Mouse (Mus musculus) embryonic facial prominence, embryonic 14.5 days (tissue): ENCODE measurements around the gene B4galnt1. TPM values are rescaled to one million over a fixed set of nuclear protein-coding genes. Genes with fewer than 3 reads are reported as not detected.
"Not testable (repeated sequence)": the region's sequence is repeated elsewhere in the genome, so short reads cannot be mapped to it uniquely, and the experiment has no call there.

Experiments
- ATAC-seq: fragments of 200-750 bp; cut with Nextera tagmentation; 2 replicates; pipeline ENCODE4 v1.8.0; 2017; ENCODE audit warnings: low read depth, moderate number of reproducible peaks, moderate TSS enrichment
- DNase-seq: peaks from one replicate; pipeline ENCODE4 v3.0.0-alpha.2; 2015; ENCODE audit warnings: low spot score
- H3K27ac ChIP-seq: fragments of 300-500 bp; sonication (generic); replicated peaks from 2 replicates; pipeline ENCODE4 v1.5.1; 2014; ENCODE audit warnings: low read depth, mild to moderate bottlenecking, low read length, moderate library complexity
- H3K27me3 ChIP-seq: fragments of 300-500 bp; sonication (generic); replicated peaks from 2 replicates; pipeline ENCODE4 v1.6.1; 2014; ENCODE audit warnings: low read length; ENCODE audit not compliant: control insufficient read depth, insufficient read depth
- H3K36me3 ChIP-seq: fragments of 300-500 bp; sonication (generic); 2 replicates; pipeline ENCODE4 v1.6.1; 2014; ENCODE audit warnings: low read length, mixed read lengths; ENCODE audit not compliant: control insufficient read depth, insufficient read depth
- H3K4me1 ChIP-seq: fragments of 300-500 bp; sonication (generic); 2 replicates; pipeline ENCODE4 v1.6.1; 2014; ENCODE audit warnings: antibody characterized with exemption, low read length; ENCODE audit not compliant: control insufficient read depth, insufficient read depth
- H3K4me2 ChIP-seq: fragments of 300-500 bp; sonication (generic); 2 replicates; pipeline ENCODE4 v1.6.1; 2014; ENCODE audit warnings: low read depth, mild to moderate bottlenecking, low read length, moderate library complexity, mixed read lengths
- H3K4me3 ChIP-seq: fragments of 300-500 bp; sonication (generic); 2 replicates; pipeline ENCODE4 v1.5.1; 2014; ENCODE audit warnings: low read depth, mild to moderate bottlenecking, low read length
- H3K9ac ChIP-seq: fragments of 300-500 bp; sonication (generic); 2 replicates; pipeline ENCODE4 v1.6.1; 2014; ENCODE audit warnings: low read depth, mild to moderate bottlenecking, low read length, moderate library complexity, mixed read lengths
- H3K9me3 ChIP-seq: fragments of 300-500 bp; sonication (generic); 2 replicates; pipeline ENCODE4 v1.6.1; 2016; ENCODE audit warnings: low read length; ENCODE audit not compliant: control insufficient read depth
- WGBS: fragments of 180-500 bp; shearing (Covaris S2); extraction: QIAGEN DNeasy Blood & Tissue Kit; methylation state at CpG from one replicate; pipeline ENCODE4 v1.1.7; 2014; 5-methylcytosine and 5-hydroxymethylcytosine counted together
- polyA plus RNA-seq: library from polyadenylated mRNA; unstranded; fragments of >200 nt; fragmentation: Nextera tagmentation; extraction: Ambion mirVana; gene quantifications from 2 replicates; pipeline ENCODE4 v1.2.1, GENCODE M21; 2014

The B4galnt1 gene
- polyA plus RNA-seq, 1 experiment from 2014 or later: 9.8 TPM

- Histone ChIP-seq H3K4me1 (peaks cover 8% of the 10 kb centered on the region; the same call in 1 of the 2 replicates), H3K36me3 (no peaks in the 10 kb centered on the region), H3K9me3 (no peaks in the 10 kb centered on the region), H3K9ac (no peak overlapping the region), H3K4me2 (no peak overlapping the region), H3K27me3 (no peaks in the 10 kb centered on the region), H3K27ac (no peak overlapping the region), H3K4me3 (no peak overlapping the region)
- WGBS: 75% methylated on average over 9 of the region's 9 CpGs
- peak; percentile 54 for DNase-seq
- no peak for ATAC-seq
Observed at GRCm38 (mm10) chr10:127125210-127126001, 39.6 kb upstream of the B4galnt1 start.

- no peak overlapping the region for H3K4me3 ChIP-seq
- H3K9me3 ChIP-seq: no peaks in the 10 kb centered on the region
- H3K4me2 ChIP-seq: no peak overlapping the region
- peaks cover 8% of the 10 kb centered on the region; the same call in 1 of the 2 replicates for H3K4me1 ChIP-seq
- ATAC-seq (no peak), DNase-seq (no peak)
- 83% methylated on average over 5 of the region's 5 CpGs for WGBS
- H3K27ac ChIP-seq: no peak overlapping the region
- no peaks in the 10 kb centered on the region for H3K36me3 ChIP-seq
- H3K27me3 ChIP-seq: no peaks in the 10 kb centered on the region
- H3K9ac ChIP-seq: no peak overlapping the region
Observed at GRCm38 (mm10) chr10:127126579-127126978, 38.4 kb upstream of the B4galnt1 start.

GRCm38 (mm10) chr10:127127711-127128279, 37.2 kb upstream of the B4galnt1 start:
- Histone ChIP-seq H3K4me3 (no peak overlapping the region), H3K4me1 (peaks cover 5% of the 10 kb centered on the region; the same call in 1 of the 2 replicates), H3K9ac (no peak overlapping the region), H3K27ac (no peak overlapping the region), H3K9me3 (no peaks in the 10 kb centered on the region), H3K4me2 (no peak overlapping the region), H3K36me3 (no peaks in the 10 kb centered on the region), H3K27me3 (no peaks in the 10 kb centered on the region)
- DNase-seq (no peak), ATAC-seq (no peak)
- WGBS: 57% methylated on average over 7 of the region's 7 CpGs

- H3K4me2 ChIP-seq: no peak overlapping the region
- no peaks in the 10 kb centered on the region for H3K27me3 ChIP-seq
- no peak overlapping the region for H3K9ac ChIP-seq
- H3K27ac ChIP-seq: no peak overlapping the region
- H3K36me3 ChIP-seq: no peaks in the 10 kb centered on the region
- H3K9me3 ChIP-seq: no peaks in the 10 kb centered on the region
- 68% methylated on average over 4 of the region's 4 CpGs for WGBS
- ATAC-seq: no peak
- H3K4me3 ChIP-seq: no peak overlapping the region
- peak; percentile 63 for DNase-seq
- no peaks in the 10 kb centered on the region for H3K4me1 ChIP-seq
Observed at GRCm38 (mm10) chr10:127129431-127129830, 35.6 kb upstream of the B4galnt1 start.

GRCm38 (mm10) chr10:127132469-127132868, 32.6 kb upstream of the B4galnt1 start:
- no peak overlapping the region for H3K4me3 ChIP-seq
- WGBS: 66% methylated on average over 5 of the region's 5 CpGs
- H3K36me3 ChIP-seq: no peaks in the 10 kb centered on the region
- DNase-seq: no peak
- H3K4me1 ChIP-seq: no peaks in the 10 kb centered on the region
- ATAC-seq: no peak
- H3K9ac ChIP-seq: no peak overlapping the region
- H3K4me2 ChIP-seq: no peak overlapping the region
- H3K27ac ChIP-seq: no peak overlapping the region
- no peaks in the 10 kb centered on the region for H3K27me3 ChIP-seq
- H3K9me3 ChIP-seq: no peaks in the 10 kb centered on the region

GRCm38 (mm10) chr10:127134394-127135035, 30.5 kb upstream of the B4galnt1 start:
- not testable (repeated sequence) for H3K9ac ChIP-seq, ATAC-seq, H3K4me3 ChIP-seq, H3K9me3 ChIP-seq, DNase-seq, H3K27me3 ChIP-seq, H3K36me3 ChIP-seq, H3K4me1 ChIP-seq, H3K27ac ChIP-seq, H3K4me2 ChIP-seq
- 84% methylated on average over 3 of the region's 3 CpGs for WGBS

GRCm38 (mm10) chr10:127135118-127135836, 29.7 kb upstream of the B4galnt1 start:
- H3K4me1 ChIP-seq: no peaks in the 10 kb centered on the region
- 42% methylated on average over 8 of the region's 8 CpGs for WGBS
- no peak overlapping the region for H3K4me2 ChIP-seq
- H3K4me3 ChIP-seq: no peak overlapping the region
- H3K36me3 ChIP-seq: no peaks in the 10 kb centered on the region
- DNase-seq (no peak), ATAC-seq (no peak; the same call in 1 of the 2 replicates)
- no peaks in the 10 kb centered on the region for H3K27me3 ChIP-seq
- peak overlapping the region; percentile 34; the same call in 1 of the 2 replicates for H3K9ac ChIP-seq
- H3K27ac ChIP-seq: 0 out of 2 replicates have a peak overlapping the region, but pooled peaks have one; percentile 33
- no peaks in the 10 kb centered on the region for H3K9me3 ChIP-seq

GRCm38 (mm10) chr10:127136510-127136909, 28.5 kb upstream of the B4galnt1 start:
- H3K4me2 ChIP-seq: no peak overlapping the region
- H3K36me3 ChIP-seq: no peaks in the 10 kb centered on the region
- H3K9ac ChIP-seq: no peak overlapping the region
- 77% methylated on average over 4 of the region's 4 CpGs for WGBS
- no peak overlapping the region for H3K27ac ChIP-seq
- H3K27me3 ChIP-seq: no peaks in the 10 kb centered on the region
- H3K4me1 ChIP-seq: no peaks in the 10 kb centered on the region
- ATAC-seq (no peak), DNase-seq (no peak)
- H3K9me3 ChIP-seq: no peaks in the 10 kb centered on the region
- H3K4me3 ChIP-seq: no peak overlapping the region
